Mouse (Mus musculus) heart, embryonic 10.5 days (tissue): ENCODE measurements around the gene Adk. TPM values are rescaled to one million over a fixed set of nuclear protein-coding genes. Genes with fewer than 3 reads are reported as not detected.
"Not testable (repeated sequence)": the region's sequence is repeated elsewhere in the genome, so short reads cannot be mapped to it uniquely, and the experiment has no call there.

Experiments
- DNase-seq: peaks from one replicate; pipeline ENCODE4 v3.0.0-alpha.2; 2017; ENCODE audit warnings: low spot score
- H3K27ac ChIP-seq: fragments of 300-500 bp; sonication (generic); 2 replicates; pipeline ENCODE4 v1.5.1; 2016; ENCODE audit warnings: mild to moderate bottlenecking
- H3K27me3 ChIP-seq: fragments of 300-500 bp; sonication (generic); 2 replicates; pipeline ENCODE4 v1.6.1; 2016; ENCODE audit warnings: mild to moderate bottlenecking; ENCODE audit not compliant: poor library complexity, insufficient read depth, severe bottlenecking
- H3K36me3 ChIP-seq: fragments of 300-500 bp; sonication (generic); 2 replicates; pipeline ENCODE4 v1.6.1; 2016; ENCODE audit warnings: mild to moderate bottlenecking, moderate library complexity
- H3K4me1 ChIP-seq: fragments of 300-500 bp; sonication (generic); 2 replicates; pipeline ENCODE4 v1.6.1; 2016; ENCODE audit warnings: mild to moderate bottlenecking
- H3K4me3 ChIP-seq: fragments of 300-500 bp; sonication (generic); 2 replicates; pipeline ENCODE4 v1.5.1; 2016; ENCODE audit warnings: mild to moderate bottlenecking, moderate library complexity
- H3K9me3 ChIP-seq: fragments of 300-500 bp; sonication (generic); 2 replicates; pipeline ENCODE4 v1.6.1; 2016; ENCODE audit warnings: mild to moderate bottlenecking, moderate library complexity
- WGBS: fragments of 180-500 bp; shearing (Covaris S2); methylation state at CpG from one replicate; pipeline ENCODE4 v1.1.7; 2016; 5-methylcytosine and 5-hydroxymethylcytosine counted together
- polyA plus RNA-seq: library from polyadenylated mRNA; unstranded; fragments of >200 nt; fragmentation: Nextera tagmentation; extraction: Ambion mirVana; gene quantifications from 2 replicates; pipeline ENCODE4 v1.2.1, GENCODE M21; 2016

Gene Adk
- polyA plus RNA-seq, 1 experiment from 2014 or later: 275 TPM

DNA sequence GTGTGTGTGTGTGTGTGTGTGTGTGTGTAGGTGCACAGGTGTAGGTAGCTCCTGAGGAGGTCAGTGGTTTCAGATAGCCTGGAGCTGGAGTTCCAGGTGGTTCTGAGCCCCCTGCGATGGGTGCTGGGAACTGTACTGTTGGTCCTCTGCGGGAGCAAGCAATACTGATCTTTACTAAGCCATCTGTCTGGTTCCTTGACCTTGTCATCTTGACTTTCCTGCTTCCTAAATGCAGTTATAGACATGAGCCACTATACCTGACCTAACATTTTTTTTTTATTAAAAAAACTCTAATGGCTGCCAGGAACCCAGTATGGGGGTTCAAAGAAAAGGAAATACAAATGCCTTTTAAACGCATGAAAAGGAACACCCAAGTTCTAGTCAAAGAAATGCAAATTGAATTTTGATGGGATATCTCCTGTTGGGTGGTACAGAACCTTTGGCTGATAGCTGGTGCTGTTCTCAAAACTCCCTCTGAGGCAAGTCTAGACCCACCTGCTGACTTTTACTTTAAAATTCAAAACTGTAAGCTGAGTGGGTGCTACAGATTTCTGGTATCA, 433.7 kb downstream of the Adk start:
- no peaks in the 10 kb centered on the region for H3K4me1 ChIP-seq
- no peak overlapping the region for H3K27ac ChIP-seq
- no peaks in the 10 kb centered on the region for H3K9me3 ChIP-seq
- no peak for DNase-seq
- H3K27me3 ChIP-seq: no peaks in the 10 kb centered on the region
- 87% methylated on average over 3 of the region's 3 CpGs for WGBS
- H3K36me3 ChIP-seq: no peaks in the 10 kb centered on the region
- no peak overlapping the region for H3K4me3 ChIP-seq

DNA sequence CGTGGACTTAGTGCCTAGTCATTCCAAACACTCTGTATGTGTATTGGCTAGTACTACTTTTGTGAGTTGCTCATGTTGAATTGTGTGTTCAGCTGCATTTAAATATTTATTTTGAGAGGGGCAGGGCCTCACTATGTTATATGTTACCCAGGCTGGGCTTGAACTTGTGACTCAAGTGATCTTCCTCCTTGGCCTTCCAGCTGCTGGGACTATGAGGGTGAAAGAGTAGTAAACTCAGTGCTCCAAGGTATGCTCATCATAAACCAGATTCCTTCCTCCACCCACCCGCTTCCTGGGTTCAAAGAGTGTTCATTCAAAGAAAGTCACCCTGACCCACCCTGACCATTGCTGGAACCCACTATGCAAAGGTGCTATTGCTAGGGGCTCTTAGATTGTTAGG, 434.8 kb downstream of the Adk start:
- H3K4me1 ChIP-seq, H3K9me3 ChIP-seq, H3K27ac ChIP-seq, H3K36me3 ChIP-seq, H3K27me3 ChIP-seq, DNase-seq, H3K4me3 ChIP-seq: not testable (repeated sequence)
- WGBS: 91% methylated on average over 2 of the region's 2 CpGs

GRCm38 (mm10) chr14:21488426-21489115, 436.2 kb downstream of the Adk start:
- H3K27ac ChIP-seq, H3K27me3 ChIP-seq, H3K36me3 ChIP-seq, DNase-seq, H3K9me3 ChIP-seq, H3K4me3 ChIP-seq, H3K4me1 ChIP-seq: not testable (repeated sequence)
- WGBS: 78% methylated on average over 9 of the region's 9 CpGs

GRCm38 (mm10) chr14:21489116-21489485, 436.7 kb downstream of the Adk start:
- no peak overlapping the region for H3K27ac ChIP-seq
- 87% methylated on average over 3 of the region's 3 CpGs for WGBS

DNA sequence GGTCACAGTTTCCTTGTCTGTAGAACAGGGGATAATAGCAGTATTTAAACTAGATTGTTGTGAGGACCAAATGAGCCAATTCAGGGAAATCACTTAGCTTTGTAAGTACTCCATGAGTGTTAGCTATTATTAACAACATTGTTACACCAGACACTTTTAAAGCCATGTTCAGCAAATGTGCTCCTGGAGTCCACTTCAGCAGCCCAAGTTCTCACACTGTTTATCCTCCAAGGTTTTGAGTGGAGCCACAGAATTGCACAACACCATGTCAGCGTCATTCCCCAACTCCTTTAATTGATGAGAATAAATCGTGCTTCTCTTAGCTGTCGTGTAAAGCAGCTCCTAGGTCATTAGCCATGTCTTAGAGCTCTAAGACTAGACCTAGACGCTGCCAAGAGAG, 437.8 kb downstream of the Adk start:
- H3K9me3 ChIP-seq: no peaks in the 10 kb centered on the region
- no peaks in the 10 kb centered on the region for H3K4me1 ChIP-seq
- H3K36me3 ChIP-seq: no peaks in the 10 kb centered on the region
- DNase-seq: no peak
- H3K4me3 ChIP-seq: no peak overlapping the region
- no peaks in the 10 kb centered on the region for H3K27me3 ChIP-seq
- no peak overlapping the region for H3K27ac ChIP-seq
- WGBS: 77% methylated on average over 4 of the region's 4 CpGs

More at GRCm38 (mm10) chr14:21489116-21489485, 436.7 kb downstream of the Adk start:
- no peaks in the 10 kb centered on the region for H3K27me3 ChIP-seq
- H3K4me1 ChIP-seq: no peaks in the 10 kb centered on the region
- H3K9me3 ChIP-seq: no peaks in the 10 kb centered on the region
- DNase-seq: no peak
- H3K4me3 ChIP-seq: no peak overlapping the region
- H3K36me3 ChIP-seq: no peaks in the 10 kb centered on the region

Other genes with a start within 250 kb of the Adk start
- 0.23 and 0.30 TPM in 2 replicates for gene Plau, start 215.9 kb upstream of the Adk start, polyA plus RNA-seq
- 68.9 and 94.1 TPM in 2 replicates for gene Vcl, start 123.2 kb upstream of the Adk start, polyA plus RNA-seq
- gene Ap3m1, start 66 bp upstream of the Adk start, polyA plus RNA-seq: 82.2 and 89.2 TPM in 2 replicates